Mouse (Mus musculus) T-helper 1 cell (primary cell): ENCODE data around the gene Fbxl5.

ENCODE experiments used
- in situ Hi-C: fragments of 300-600 bp; cut with MboI, MseI; formaldehyde crosslinking; loops from one replicate; pipeline ENCODE4 v1.15.1; 2025; ENCODE audit warnings: high pct_unique_total_duplicates

Fbxl5 gene

GRCm38 (mm10) chr5:43821538-43821937, at the start of gene Fbxl5:
Fbxl5 (minus strand) TSS chr5:43821638.
- in situ Hi-C loops = no loop called here

GRCm38 (mm10) chr5:43868711-43869600, 47.5 kb upstream of the Fbxl5 start:
- in situ Hi-C loops = no loop called here

DNA sequence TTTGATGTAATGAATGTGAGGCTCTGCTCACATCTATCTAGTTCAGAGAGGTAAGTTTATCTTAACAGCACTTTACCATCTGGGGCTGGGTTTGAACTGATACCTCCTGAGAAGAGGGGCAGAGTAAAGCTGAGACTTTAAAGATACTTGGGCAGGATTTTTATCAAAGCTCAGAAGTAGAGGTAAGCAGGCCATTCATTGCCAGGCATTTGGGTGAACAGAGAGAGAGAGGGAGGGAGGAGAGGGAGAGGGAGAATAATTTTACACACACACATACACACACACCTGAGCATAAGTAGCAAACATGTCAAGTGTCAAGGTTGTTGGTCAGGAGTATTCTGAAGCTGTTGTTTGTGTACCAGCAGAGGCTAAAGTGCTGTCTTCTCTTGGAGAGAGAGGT, 46.8 kb upstream of the Fbxl5 start, which contains the start of gene Cd38:
Gene Cd38, plus strand, starts transcription at position 301 of the 400 bp plus-strand sequence.
- in situ Hi-C loops = no loop called here

DNA sequence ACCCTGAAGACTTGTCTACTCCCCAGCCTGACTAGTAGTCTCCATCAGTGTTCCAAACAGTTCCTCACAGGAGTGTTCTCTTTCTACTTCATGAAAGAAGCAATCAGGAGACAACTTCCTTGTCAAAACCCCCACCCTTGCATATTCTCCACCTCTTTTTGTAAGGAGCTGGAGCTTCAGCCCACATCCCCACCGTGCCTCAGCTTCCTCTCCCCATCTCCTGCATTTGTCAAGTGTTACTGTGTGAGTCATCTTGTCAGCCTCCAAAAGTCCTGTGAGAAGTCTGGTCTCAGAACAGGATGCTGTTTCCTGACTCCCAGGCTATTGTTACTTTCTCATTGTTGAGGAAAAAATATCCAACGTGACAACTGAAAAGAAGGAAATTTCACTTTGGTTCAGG, 43.9 kb upstream of the Fbxl5 start:
- in situ Hi-C loops = no loop called here

DNA sequence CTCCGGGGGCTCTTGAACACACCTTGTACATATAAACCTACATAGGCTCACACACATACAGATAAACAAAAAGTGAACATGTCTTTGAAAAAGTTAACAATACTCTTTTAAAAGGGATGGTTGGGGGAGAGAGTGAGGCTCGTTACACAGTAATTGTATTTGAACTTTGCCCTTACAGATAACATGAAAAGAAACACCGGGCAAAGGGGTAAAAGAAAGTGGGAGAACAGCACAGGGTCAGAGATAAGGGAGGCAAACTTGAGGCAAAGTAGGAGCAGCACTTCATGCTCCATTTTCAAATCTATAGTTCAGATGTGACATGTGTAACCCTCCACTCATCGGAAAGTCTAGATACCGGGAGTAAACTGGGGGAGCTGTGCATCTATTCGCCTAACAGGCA, 42.2 kb upstream of the Fbxl5 start:
- in situ Hi-C loops = no loop called here

GRCm38 (mm10) chr5:43860670-43861431, 39.4 kb upstream of the Fbxl5 start:
- in situ Hi-C loops = no loop called here

- in situ Hi-C loops = no loop called here
Observed at GRCm38 (mm10) chr5:43860096-43860495, 38.7 kb upstream of the Fbxl5 start.

DNA sequence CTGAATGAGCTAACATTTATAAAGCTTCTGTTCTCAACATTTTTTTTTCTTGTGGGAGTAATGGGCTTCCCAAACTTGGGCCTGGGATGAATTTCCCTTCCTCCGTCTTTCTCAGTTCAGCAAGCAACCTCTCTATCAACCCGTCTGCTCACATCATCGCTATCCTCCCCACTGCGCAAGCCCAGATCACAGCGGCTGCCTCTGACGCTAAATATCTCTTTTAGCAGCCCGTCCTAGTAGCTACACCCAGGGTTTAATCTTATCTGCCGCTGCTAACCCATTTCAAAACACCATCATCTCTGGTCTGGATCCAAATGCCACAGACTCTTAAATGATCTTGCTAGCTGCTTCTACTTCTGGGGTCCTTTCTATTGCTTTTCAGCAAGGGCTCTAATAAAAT, 38.2 kb upstream of the Fbxl5 start:
- in situ Hi-C loops = no loop called here

GRCm38 (mm10) chr5:43855769-43856168, 34.3 kb upstream of the Fbxl5 start:
- in situ Hi-C loops = no loop called here

DNA sequence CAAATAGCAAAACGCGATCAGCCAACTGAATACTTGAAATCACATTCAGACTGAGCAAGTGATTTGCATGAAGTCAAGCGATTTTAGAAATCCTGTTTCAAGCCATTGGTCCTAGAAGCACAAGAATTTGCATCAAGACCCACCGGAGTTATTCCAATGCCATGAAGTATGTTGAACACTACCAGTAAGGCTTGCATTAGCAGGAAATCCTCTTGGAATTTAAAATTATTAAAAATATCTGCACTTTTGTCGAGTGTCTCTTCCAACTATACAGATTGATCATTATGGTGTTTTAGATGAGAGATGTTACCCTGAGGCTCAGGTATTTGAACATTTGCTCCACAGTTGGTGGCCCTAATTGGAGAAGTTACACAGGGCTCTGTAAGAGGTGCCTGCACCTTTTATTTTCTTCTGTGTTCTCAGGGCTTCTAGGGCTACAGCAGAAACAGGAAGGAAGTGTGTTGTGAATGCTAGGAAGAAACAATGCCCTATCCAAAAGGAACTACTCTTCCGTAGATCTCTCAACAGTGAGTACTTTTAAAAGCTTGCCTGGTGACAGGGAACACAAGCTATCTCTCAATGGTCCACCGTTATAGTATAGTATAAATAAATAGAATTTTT, 32.5 kb upstream of the Fbxl5 start:
- in situ Hi-C loops = no loop called here

GRCm38 (mm10) chr5:43853096-43853867, 31.8 kb upstream of the Fbxl5 start:
- in situ Hi-C loops = no loop called here

DNA sequence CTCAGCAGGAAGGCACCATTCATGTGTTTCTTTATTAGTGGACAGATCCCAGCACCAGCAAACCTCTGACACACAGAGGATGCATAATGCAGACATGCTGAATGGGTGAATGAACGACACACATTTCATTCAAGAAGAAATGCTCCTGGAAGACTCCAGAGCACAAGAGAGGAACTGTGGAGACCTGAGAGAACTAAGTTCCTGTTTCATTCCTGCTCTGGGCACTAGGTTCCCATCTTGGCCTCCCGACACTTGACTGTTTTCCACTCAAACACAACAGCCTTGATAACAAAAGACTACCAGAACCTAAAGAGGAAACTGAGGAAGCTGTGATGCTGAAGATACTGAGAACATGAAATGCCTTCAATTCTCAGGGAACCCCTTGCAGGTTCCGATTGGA, 26.8 kb upstream of the Fbxl5 start:
- in situ Hi-C loops = no loop called here

GRCm38 (mm10) chr5:43847555-43847954, 26.1 kb upstream of the Fbxl5 start:
- in situ Hi-C loops = no loop called here

DNA sequence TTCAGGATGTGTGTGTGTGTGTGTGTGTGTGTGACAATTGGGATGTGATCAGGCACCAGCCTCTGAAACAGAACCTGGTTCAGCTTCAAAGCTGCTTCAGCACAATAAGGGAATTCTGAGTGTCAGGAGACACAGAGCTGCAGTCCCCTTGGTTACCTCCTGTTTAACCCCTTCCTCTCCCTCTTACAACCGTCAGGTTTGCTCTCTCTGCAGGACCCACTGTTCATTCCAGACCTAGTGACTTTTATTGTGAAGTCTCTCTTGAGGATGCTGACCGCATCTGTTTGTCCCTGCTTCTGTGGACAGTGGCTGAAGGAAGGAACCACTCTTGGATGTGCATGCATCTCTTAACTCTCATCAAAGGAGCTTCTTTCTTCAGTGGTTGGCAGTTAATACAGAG, 24.8 kb upstream of the Fbxl5 start:
- in situ Hi-C loops = no loop called here

GRCm38 (mm10) chr5:43845646-43846045, 24.2 kb upstream of the Fbxl5 start:
- in situ Hi-C loops = no loop called here

- in situ Hi-C loops = no loop called here
Observed at GRCm38 (mm10) chr5:43845083-43845482, 23.6 kb upstream of the Fbxl5 start.

DNA sequence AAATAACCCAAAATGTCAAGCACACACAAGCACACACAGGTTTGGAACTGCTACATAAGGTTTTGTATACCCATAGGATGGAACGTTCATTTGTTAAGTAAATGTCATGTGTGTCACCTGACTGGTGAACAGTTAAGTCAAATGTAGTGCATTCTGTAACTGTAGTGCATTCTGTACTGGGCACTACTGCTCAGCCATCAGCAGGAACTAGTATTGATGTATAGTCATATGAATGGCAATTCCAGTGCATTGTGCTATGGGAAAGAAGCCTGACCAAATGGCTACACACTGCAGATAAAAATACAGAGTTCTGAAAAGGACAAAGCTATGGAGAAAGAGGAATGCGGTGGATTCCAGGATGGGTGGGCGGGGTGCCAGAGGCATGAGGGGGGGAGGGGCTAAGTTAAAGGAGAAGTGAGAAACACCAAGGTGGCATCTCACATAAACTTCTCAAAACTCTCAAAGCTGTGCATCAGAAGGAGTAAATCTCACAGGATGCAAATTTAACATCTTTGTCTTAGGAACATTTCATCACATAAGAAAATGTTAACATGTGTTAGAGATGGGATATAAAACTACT, 21.2 kb upstream of the Fbxl5 start:
- in situ Hi-C loops = no loop called here

DNA sequence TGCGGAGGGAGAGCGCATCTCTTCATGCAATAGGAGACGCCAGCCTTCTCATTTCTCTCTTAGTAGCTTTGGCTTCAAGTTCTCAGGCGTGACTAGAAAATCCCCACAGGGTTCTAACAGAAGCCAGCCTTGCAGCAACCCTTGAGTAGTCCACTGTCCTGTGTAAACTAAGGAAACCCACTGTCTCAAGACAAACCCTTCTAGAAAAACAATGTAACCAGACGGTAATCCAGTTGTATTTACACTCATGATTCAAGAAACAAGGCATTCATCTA, 20.5 kb upstream of the Fbxl5 start:
- in situ Hi-C loops = no loop called here

DNA sequence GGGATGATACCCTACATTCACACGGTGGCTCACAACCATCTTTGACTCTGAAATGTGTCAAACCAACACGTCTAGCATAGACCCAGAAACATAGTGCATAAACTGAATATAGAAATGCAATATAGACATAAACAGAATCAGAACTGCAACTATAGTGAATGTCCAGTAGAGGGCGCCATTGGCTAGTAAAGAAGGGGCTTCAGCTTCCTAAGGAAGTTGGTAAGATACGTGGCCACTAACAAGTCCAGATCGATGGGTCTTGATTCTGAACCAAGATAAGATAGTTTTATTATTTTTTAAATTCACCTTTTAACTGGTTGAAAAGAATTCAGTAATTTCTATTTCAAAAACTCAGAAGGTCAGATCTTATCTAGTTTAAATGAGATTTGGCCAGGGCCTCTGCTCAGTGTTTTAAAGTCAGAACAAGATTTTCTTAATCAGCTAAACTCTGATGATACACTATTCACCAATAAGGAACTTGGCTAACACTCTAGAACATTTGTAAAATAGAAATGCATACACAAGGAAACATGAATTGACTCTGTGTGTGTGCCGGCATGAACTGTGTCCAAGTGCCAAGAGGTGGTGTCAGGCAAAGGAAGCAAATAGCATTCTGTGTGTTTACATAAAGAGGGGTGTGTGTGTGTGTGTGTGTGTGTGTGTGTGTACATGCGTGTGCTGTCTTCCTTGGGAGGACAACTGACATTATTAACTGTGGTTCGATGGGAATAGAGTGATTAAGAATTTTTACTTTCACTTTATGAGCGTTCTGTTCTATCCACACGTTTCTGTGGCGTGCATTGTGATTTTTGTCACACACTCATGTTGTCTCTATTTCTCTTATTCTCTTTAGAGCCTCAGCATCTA, 19.9 kb upstream of the Fbxl5 start:
- in situ Hi-C loops = no loop called here

DNA sequence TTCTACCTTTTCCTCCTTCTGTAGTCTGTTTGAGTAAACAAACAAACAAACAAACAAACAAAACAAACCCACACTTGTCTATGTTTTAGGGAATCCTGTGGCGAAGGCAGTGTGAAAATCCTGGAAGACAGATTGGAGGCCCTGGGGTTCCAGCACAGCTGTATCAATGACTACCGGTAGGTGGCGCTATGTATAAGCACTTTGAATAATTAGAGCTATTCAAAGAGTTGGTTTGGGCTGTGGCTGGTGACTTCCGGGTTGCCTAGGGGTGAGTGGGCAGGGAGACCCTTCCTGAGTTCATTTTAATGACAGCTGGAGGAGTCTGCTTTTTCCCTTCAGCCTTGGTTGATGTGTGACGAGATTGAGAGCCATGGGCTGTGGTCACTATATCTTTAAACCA, 15.9 kb upstream of the Fbxl5 start:
- in situ Hi-C loops = no loop called here

DNA sequence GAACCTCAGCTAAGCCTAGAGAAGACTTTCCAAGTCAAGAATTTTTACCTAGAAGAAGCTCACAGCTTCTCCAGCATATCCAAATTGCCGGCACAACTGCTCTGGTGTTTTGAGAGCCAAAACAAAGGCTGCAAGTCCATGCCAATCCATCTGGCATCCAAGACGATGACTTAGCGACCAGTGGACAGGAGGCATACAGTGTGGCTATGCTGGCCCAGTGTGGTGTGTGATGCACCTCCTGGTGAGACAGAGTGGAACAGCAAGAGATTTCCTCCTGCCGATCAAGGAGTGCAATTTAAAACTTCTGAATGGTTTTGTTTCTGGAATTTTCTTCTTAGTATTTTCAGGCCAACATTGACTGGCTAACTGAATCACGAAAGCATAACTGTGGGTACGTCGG, 15.2 kb upstream of the Fbxl5 start:
- in situ Hi-C loops = no loop called here
